Mouse (Mus musculus) forebrain, embryonic 11.5 days (tissue): ENCODE results near the gene Scly. TPM values are rescaled to one million over a fixed set of nuclear protein-coding genes. Genes with fewer than 3 reads are reported as not detected.

Experiments used
- ATAC-seq: fragments of 200-750 bp; cut with Nextera tagmentation; replicated peaks from 2 replicates; pipeline ENCODE4 v1.8.0; 2017; ENCODE audit warnings: moderate TSS enrichment; ENCODE audit not compliant: low FRiP score
- DNase-seq: peaks from one replicate; pipeline ENCODE4 v3.0.0-alpha.2; 2017; ENCODE audit warnings: low spot score
- H3K27ac ChIP-seq: fragments of 300-500 bp; sonication (generic); 2 replicates; pipeline ENCODE4 v1.5.1; 2014; ENCODE audit warnings: low read depth, low read length
- H3K27me3 ChIP-seq: fragments of 300-500 bp; sonication (generic); 2 replicates; pipeline ENCODE4 v1.6.1; 2014; ENCODE audit warnings: mild to moderate bottlenecking, low read length, mixed read lengths; ENCODE audit not compliant: control insufficient read depth, insufficient read depth
- H3K36me3 ChIP-seq: fragments of 300-500 bp; sonication (generic); 2 replicates; pipeline ENCODE4 v1.6.1; 2014; ENCODE audit warnings: mild to moderate bottlenecking, low read length, moderate library complexity, mixed read lengths; ENCODE audit not compliant: control insufficient read depth, insufficient read depth
- H3K4me1 ChIP-seq: fragments of 300-500 bp; sonication (generic); replicated peaks from 2 replicates; pipeline ENCODE4 v1.6.1; 2014; ENCODE audit warnings: low read length, mixed read lengths; ENCODE audit not compliant: control insufficient read depth, insufficient read depth
- H3K4me2 ChIP-seq: fragments of 300-500 bp; sonication (generic); 2 replicates; pipeline ENCODE4 v1.6.1; 2014; ENCODE audit warnings: low read depth, mild to moderate bottlenecking, low read length, moderate library complexity, mixed read lengths; ENCODE audit not compliant: severe bottlenecking
- H3K4me3 ChIP-seq: fragments of 300-500 bp; sonication (generic); 2 replicates; pipeline ENCODE4 v1.5.1; 2014; ENCODE audit warnings: low read depth, low read length
- H3K9ac ChIP-seq: fragments of 300-500 bp; sonication (generic); 2 replicates; pipeline ENCODE4 v1.6.1; 2014; ENCODE audit warnings: low read length
- H3K9me3 ChIP-seq: fragments of 300-500 bp; sonication (generic); 2 replicates; pipeline ENCODE4 v1.6.1; 2016; ENCODE audit warnings: low read length, mixed read lengths; ENCODE audit not compliant: control insufficient read depth
- WGBS: fragments of 180-500 bp; shearing (Covaris S2); extraction: QIAGEN DNeasy Blood & Tissue Kit; methylation state at CpG from one replicate; pipeline ENCODE4 v1.1.7; 2014; 5-methylcytosine and 5-hydroxymethylcytosine counted together
- polyA plus RNA-seq: library from polyadenylated mRNA; unstranded; fragments of >200 nt; fragmentation: Nextera tagmentation; extraction: Ambion mirVana; gene quantifications from 2 replicates; pipeline ENCODE4 v1.2.1, GENCODE M21; 2014

Scly gene
- polyA plus RNA-seq, 1 experiment from 2014 or later = 14.2 TPM

- Histone ChIP-seq H3K4me2 (no peak overlapping the region), H3K27ac (no peak overlapping the region), H3K9me3 (no peaks in the 10 kb centered on the region), H3K36me3 (no peaks in the 10 kb centered on the region), H3K27me3 (no peaks in the 10 kb centered on the region), H3K4me1 (no peaks in the 10 kb centered on the region), H3K4me3 (no peak overlapping the region), H3K9ac (no peak overlapping the region)
- ATAC-seq (no peak), DNase-seq (no peak)
Measured at GRCm38 (mm10) chr1:91333582-91333981, 35.4 kb downstream of the Scly start.

GRCm38 (mm10) chr1:91337355-91337754 lies 39.2 kb downstream of the Scly start:
- DNase-seq (no peak), ATAC-seq (no peak)
- Histone ChIP-seq H3K27ac (no peak overlapping the region), H3K4me1 (no peaks in the 10 kb centered on the region), H3K9ac (no peak overlapping the region), H3K4me3 (no peak overlapping the region), H3K36me3 (no peaks in the 10 kb centered on the region), H3K27me3 (no peaks in the 10 kb centered on the region), H3K9me3 (no peaks in the 10 kb centered on the region), H3K4me2 (no peak overlapping the region)
- 90% methylated on average over 7 of the region's 7 CpGs for WGBS

GRCm38 (mm10) chr1:91344001-91344400 lies 45.9 kb downstream of the Scly start:
- ATAC-seq = no peak
- DNase-seq = no peak
- H3K4me3 ChIP-seq = no peak overlapping the region
- no peak overlapping the region for H3K4me2 ChIP-seq
- H3K27ac ChIP-seq = no peak overlapping the region
- peaks cover 5% of the 10 kb centered on the region; the same call in 1 of the 2 replicates for H3K4me1 ChIP-seq
- peaks cover 36% of the 10 kb centered on the region for H3K27me3 ChIP-seq
- 83% methylated on average over 3 of the region's 3 CpGs for WGBS
- H3K9ac ChIP-seq = no peak overlapping the region
- no peaks in the 10 kb centered on the region for H3K36me3 ChIP-seq
- no peaks in the 10 kb centered on the region for H3K9me3 ChIP-seq

- Histone ChIP-seq H3K36me3 (no peaks in the 10 kb centered on the region), H3K27ac (no peak overlapping the region), H3K4me3 (peak overlapping the region; percentile 25), H3K4me2 (peak overlapping the region; percentile 46), H3K4me1 (peaks cover 5% of the 10 kb centered on the region; the same call in 1 of the 2 replicates), H3K9ac (no peak overlapping the region), H3K27me3 (peaks cover 36% of the 10 kb centered on the region), H3K9me3 (no peaks in the 10 kb centered on the region)
- ATAC-seq = no peak
- 3% methylated on average over 68 of the region's 68 CpGs for WGBS
- peak; percentile 57 for DNase-seq
Measured at GRCm38 (mm10) chr1:91344921-91345685, 47.0 kb downstream of the Scly start.

- peak; percentile 80 for DNase-seq
- 30% methylated on average over 3 of the region's 3 CpGs for WGBS
- Histone ChIP-seq H3K36me3 (no peaks in the 10 kb centered on the region), H3K4me2 (no peak overlapping the region), H3K9me3 (no peaks in the 10 kb centered on the region), H3K27me3 (peaks cover 36% of the 10 kb centered on the region), H3K27ac (no peak overlapping the region), H3K4me1 (peaks cover 5% of the 10 kb centered on the region; the same call in 1 of the 2 replicates), H3K4me3 (no peak overlapping the region), H3K9ac (no peak overlapping the region)
- ATAC-seq = peak; percentile 73
Measured at GRCm38 (mm10) chr1:91346892-91347291, 48.8 kb downstream of the Scly start.

- H3K4me1 ChIP-seq = no peaks in the 10 kb centered on the region
- H3K27me3 ChIP-seq = peaks cover 10% of the 10 kb centered on the region
- H3K9ac ChIP-seq = no peak within 1 kb of the TSS
- H3K4me3 ChIP-seq = no peak within 1 kb of the TSS
- no peaks in the 10 kb centered on the region for H3K9me3 ChIP-seq
- no peak for DNase-seq
- no peak within 1 kb of the TSS for H3K27ac ChIP-seq
- H3K4me2 ChIP-seq = no peak within 1 kb of the TSS
- no peak for ATAC-seq
- H3K36me3 ChIP-seq = no peaks in the 10 kb centered on the region
- 58% methylated on average over 4 of the region's 4 CpGs for WGBS
Measured at GRCm38 (mm10) chr1:91350841-91351240, 52.7 kb downstream of the Scly start, which contains the start of gene Klhl30. TSS of gene Klhl30 (plus strand) at chr1:91351016.

GRCm38 (mm10) chr1:91351249-91351648 lies 53.1 kb downstream of the Scly start:
- H3K36me3 ChIP-seq = no peaks in the 10 kb centered on the region
- no peak for DNase-seq
- 84% methylated on average over 3 of the region's 3 CpGs for WGBS
- H3K9ac ChIP-seq = no peak overlapping the region
- no peak overlapping the region for H3K27ac ChIP-seq
- no peaks in the 10 kb centered on the region for H3K4me1 ChIP-seq
- no peak overlapping the region for H3K4me2 ChIP-seq
- no peak for ATAC-seq
- H3K9me3 ChIP-seq = no peaks in the 10 kb centered on the region
- H3K27me3 ChIP-seq = peaks cover 6% of the 10 kb centered on the region
- no peak overlapping the region for H3K4me3 ChIP-seq

GRCm38 (mm10) chr1:91352277-91352676 lies 54.1 kb downstream of the Scly start:
- H3K4me2 ChIP-seq = no peak overlapping the region
- no peaks in the 10 kb centered on the region for H3K4me1 ChIP-seq
- WGBS = 84% methylated on average over 2 of the region's 2 CpGs
- H3K36me3 ChIP-seq = no peaks in the 10 kb centered on the region
- no peak overlapping the region for H3K27ac ChIP-seq
- DNase-seq (no peak), ATAC-seq (no peak)
- no peaks in the 10 kb centered on the region for H3K9me3 ChIP-seq
- no peak overlapping the region for H3K4me3 ChIP-seq
- no peaks in the 10 kb centered on the region for H3K27me3 ChIP-seq
- H3K9ac ChIP-seq = no peak overlapping the region

GRCm38 (mm10) chr1:91356105-91356504 lies 58.0 kb downstream of the Scly start:
- Histone ChIP-seq H3K9me3 (no peaks in the 10 kb centered on the region), H3K27ac (no peak overlapping the region), H3K36me3 (no peaks in the 10 kb centered on the region), H3K9ac (no peak overlapping the region), H3K4me2 (no peak overlapping the region), H3K4me3 (no peak overlapping the region), H3K27me3 (no peaks in the 10 kb centered on the region), H3K4me1 (no peaks in the 10 kb centered on the region)
- WGBS = 88% methylated on average over 11 of the region's 11 CpGs
- DNase-seq (no peak), ATAC-seq (no peak)
